Mouse (Mus musculus): ENCODE data around the gene Rnf114. TPM values are rescaled to one million over a fixed set of nuclear protein-coding genes. Genes with fewer than 3 reads are reported as not detected.

Gene Rnf114
- polyA plus RNA-seq, 1 experiment: 101 TPM

- WGBS: 90% methylated on average over 5 of the region's 5 CpGs
- H3K4me3 ChIP-seq (replicated peaks; ENCODE audit: insufficient read depth, low read depth, low read length): no peak overlapping the region
These were observed 28.6 kb upstream of the Rnf114 start for GRCm38 (mm10) chr2:167463802-167464201.

GRCm38 (mm10) chr2:167465951-167466350 lies 26.5 kb upstream of the Rnf114 start:
- peaks cover 23% of the 10 kb centered on the region for H3K4me1 ChIP-seq (ENCODE audit: control insufficient read depth, insufficient read depth, low read length)
- no peak for DNase-seq
- no peak overlapping the region for H3K4me3 ChIP-seq (replicated peaks; ENCODE audit: insufficient read depth, low read depth, low read length)

More at GRCm38 (mm10) chr2:167463802-167464201, 28.6 kb upstream of the Rnf114 start:
- TF ChIP-seq POLR2A (IDR thresholded peaks at IDR 0.05; ENCODE audit: borderline replicate concordance, insufficient read depth, low read length) (no peak), CTCF (IDR thresholded peaks at IDR 0.05; ENCODE audit: borderline replicate concordance, insufficient read depth, low read depth, low read length) (no peak)
- Histone ChIP-seq H3K27me3 (ENCODE audit: control insufficient read depth, insufficient read depth, low read length) (no peaks in the 10 kb centered on the region), H3K4me1 (ENCODE audit: control insufficient read depth, insufficient read depth, low read length) (peaks cover 28% of the 10 kb centered on the region), H3K27ac (ENCODE audit: insufficient read depth, low read length) (no peak overlapping the region)
- DNase-seq: no peak

GRCm38 (mm10) chr2:167467214-167467613 lies 25.2 kb upstream of the Rnf114 start:
- Histone ChIP-seq H3K4me3 (replicated peaks; ENCODE audit: insufficient read depth, low read depth, low read length) (no peak overlapping the region), H3K4me1 (ENCODE audit: control insufficient read depth, insufficient read depth, low read length) (peaks cover 27% of the 10 kb centered on the region), H3K27me3 (ENCODE audit: control insufficient read depth, insufficient read depth, low read length) (no peaks in the 10 kb centered on the region), H3K27ac (ENCODE audit: insufficient read depth, low read length) (no peak overlapping the region)
- no peak for DNase-seq
- WGBS: 88% methylated on average over 5 of the region's 5 CpGs
- TF ChIP-seq POLR2A (IDR thresholded peaks at IDR 0.05; ENCODE audit: borderline replicate concordance, insufficient read depth, low read length) (no peak), CTCF (IDR thresholded peaks at IDR 0.05; ENCODE audit: borderline replicate concordance, insufficient read depth, low read depth, low read length) (no peak)

More at GRCm38 (mm10) chr2:167465951-167466350, 26.5 kb upstream of the Rnf114 start:
- TF ChIP-seq CTCF (IDR thresholded peaks at IDR 0.05; ENCODE audit: borderline replicate concordance, insufficient read depth, low read depth, low read length): no peak
- TF ChIP-seq POLR2A (IDR thresholded peaks at IDR 0.05; ENCODE audit: borderline replicate concordance, insufficient read depth, low read length): no peak
- WGBS: 91% methylated on average over 3 of the region's 3 CpGs
- H3K27ac ChIP-seq (ENCODE audit: insufficient read depth, low read length): no peak overlapping the region
- no peaks in the 10 kb centered on the region for H3K27me3 ChIP-seq (ENCODE audit: control insufficient read depth, insufficient read depth, low read length)

GRCm38 (mm10) chr2:167468444-167468843 lies 24.0 kb upstream of the Rnf114 start:
- Histone ChIP-seq H3K27ac (ENCODE audit: insufficient read depth, low read length) (no peak overlapping the region), H3K27me3 (ENCODE audit: control insufficient read depth, insufficient read depth, low read length) (no peaks in the 10 kb centered on the region), H3K4me3 (replicated peaks; ENCODE audit: insufficient read depth, low read depth, low read length) (no peak overlapping the region), H3K4me1 (ENCODE audit: control insufficient read depth, insufficient read depth, low read length) (peaks cover 32% of the 10 kb centered on the region)
- TF ChIP-seq CTCF (IDR thresholded peaks at IDR 0.05; ENCODE audit: borderline replicate concordance, insufficient read depth, low read depth, low read length) (peak; percentile 27; the same call in 1 of the 2 replicates), POLR2A (IDR thresholded peaks at IDR 0.05; ENCODE audit: borderline replicate concordance, insufficient read depth, low read length) (no peak)
- 77% methylated on average over 6 of the region's 6 CpGs for WGBS
- DNase-seq: no peak

GRCm38 (mm10) chr2:167470611-167471010 lies 21.8 kb upstream of the Rnf114 start:
- H3K4me1 ChIP-seq (ENCODE audit: control insufficient read depth, insufficient read depth, low read length): peaks cover 49% of the 10 kb centered on the region
- WGBS: 20% methylated on average over 3 of the region's 3 CpGs
- no peaks in the 10 kb centered on the region for H3K27me3 ChIP-seq (ENCODE audit: control insufficient read depth, insufficient read depth, low read length)
- peak overlapping the region; percentile 99 for H3K27ac ChIP-seq (ENCODE audit: insufficient read depth, low read length)
- no peak overlapping the region for H3K4me3 ChIP-seq (replicated peaks; ENCODE audit: insufficient read depth, low read depth, low read length)
- peak; percentile 59 to 75 for DNase-seq
- TF ChIP-seq CTCF (IDR thresholded peaks at IDR 0.05; ENCODE audit: borderline replicate concordance, insufficient read depth, low read depth, low read length) (no peak), POLR2A (IDR thresholded peaks at IDR 0.05; ENCODE audit: borderline replicate concordance, insufficient read depth, low read length) (no peak)

- Histone ChIP-seq H3K27ac (ENCODE audit: insufficient read depth, low read length) (peak overlapping the region; percentile 99), H3K27me3 (ENCODE audit: control insufficient read depth, insufficient read depth, low read length) (no peaks in the 10 kb centered on the region), H3K4me1 (ENCODE audit: control insufficient read depth, insufficient read depth, low read length) (peaks cover 59% of the 10 kb centered on the region), H3K4me3 (replicated peaks; ENCODE audit: insufficient read depth, low read depth, low read length) (no peak overlapping the region)
- whole genome bisulfite sequencing: 11% methylated on average over 6 of the region's 6 CpGs
- DNase-seq: peak; percentile 95 to 98
- no peak for TF ChIP-seq POLR2A (IDR thresholded peaks at IDR 0.05; ENCODE audit: borderline replicate concordance, insufficient read depth, low read length)
- 0 out of 2 replicates have a peak, but pooled peaks have one; percentile 2 for TF ChIP-seq CTCF (IDR thresholded peaks at IDR 0.05; ENCODE audit: borderline replicate concordance, insufficient read depth, low read depth, low read length)
These were observed 20.9 kb upstream of the Rnf114 start for GRCm38 (mm10) chr2:167471585-167471984.

- no peak for TF ChIP-seq CTCF (IDR thresholded peaks at IDR 0.05; ENCODE audit: borderline replicate concordance, insufficient read depth, low read depth, low read length)
- TF ChIP-seq POLR2A (IDR thresholded peaks at IDR 0.05; ENCODE audit: borderline replicate concordance, insufficient read depth, low read length): no peak
- Histone ChIP-seq H3K27me3 (ENCODE audit: control insufficient read depth, insufficient read depth, low read length) (no peaks in the 10 kb centered on the region), H3K4me1 (ENCODE audit: control insufficient read depth, insufficient read depth, low read length) (peaks cover 78% of the 10 kb centered on the region), H3K4me3 (replicated peaks; ENCODE audit: insufficient read depth, low read depth, low read length) (no peak overlapping the region), H3K27ac (ENCODE audit: insufficient read depth, low read length) (no peak overlapping the region)
- 55% methylated on average over 6 of the region's 6 CpGs for WGBS
- no peak for DNase-seq
These were observed 18.2 kb upstream of the Rnf114 start for GRCm38 (mm10) chr2:167474218-167474617.

- DNase-seq: no peak
- TF ChIP-seq POLR2A (IDR thresholded peaks at IDR 0.05; ENCODE audit: borderline replicate concordance, insufficient read depth, low read length): no peak
- no peak for TF ChIP-seq CTCF (IDR thresholded peaks at IDR 0.05; ENCODE audit: borderline replicate concordance, insufficient read depth, low read depth, low read length)
- Histone ChIP-seq H3K27ac (ENCODE audit: insufficient read depth, low read length) (peak overlapping the region; percentile 83), H3K27me3 (ENCODE audit: control insufficient read depth, insufficient read depth, low read length) (no peaks in the 10 kb centered on the region), H3K4me1 (ENCODE audit: control insufficient read depth, insufficient read depth, low read length) (peaks cover 79% of the 10 kb centered on the region), H3K4me3 (replicated peaks; ENCODE audit: insufficient read depth, low read depth, low read length) (no peak overlapping the region)
- 29% methylated on average over 5 of the region's 5 CpGs for WGBS
These were observed 16.8 kb upstream of the Rnf114 start for GRCm38 (mm10) chr2:167475596-167475995.
